Mouse (Mus musculus) T-helper 1 cell (primary cell): ENCODE measurements around the gene Pdss1.

ENCODE experiments used
- in situ Hi-C: fragments of 300-600 bp; cut with MboI, MseI; formaldehyde crosslinking; loops from one replicate; pipeline ENCODE4 v1.15.1; 2025; ENCODE audit warnings: high pct_unique_total_duplicates

The Pdss1 gene

DNA sequence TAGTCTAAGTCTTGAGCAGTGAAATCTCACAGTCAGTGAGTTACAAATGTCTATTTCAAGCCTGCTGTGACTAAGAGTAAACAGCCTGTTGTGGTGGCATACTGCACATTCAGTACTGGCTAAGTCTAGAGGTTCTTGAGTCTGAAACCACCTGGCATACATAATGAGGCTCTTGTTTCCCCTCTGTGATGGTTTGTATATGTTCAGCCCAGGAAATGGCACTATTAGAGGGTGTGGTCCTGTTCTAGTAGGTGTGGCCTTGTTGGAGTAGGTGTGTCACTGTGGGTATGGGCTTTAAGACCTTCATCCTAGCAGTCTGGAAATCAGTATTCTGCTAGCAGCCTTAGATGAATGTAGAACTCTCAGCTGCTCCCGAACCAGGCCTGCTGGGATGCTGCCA lies 62.1 kb downstream of the Pdss1 start:
- in situ Hi-C loops = no loop called here

DNA sequence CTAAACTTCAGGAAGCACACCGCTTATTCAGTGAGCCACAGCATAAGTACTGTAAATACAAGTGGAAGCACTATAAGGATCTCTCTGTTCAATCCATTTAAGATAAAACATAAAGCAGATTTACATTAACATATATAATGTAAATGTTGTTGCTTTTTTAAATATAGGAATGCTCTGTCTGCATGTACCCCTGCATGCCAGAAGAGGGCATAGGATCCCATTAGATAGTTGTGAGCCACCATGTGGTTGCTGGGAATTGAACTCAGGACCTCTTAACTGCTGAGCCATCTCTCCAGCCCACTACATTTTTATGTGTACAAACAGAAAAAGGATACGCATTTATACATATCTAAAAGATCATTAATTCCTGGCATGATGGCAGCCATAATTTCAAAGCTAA lies 66.4 kb downstream of the Pdss1 start:
- in situ Hi-C loops = no loop called here

DNA sequence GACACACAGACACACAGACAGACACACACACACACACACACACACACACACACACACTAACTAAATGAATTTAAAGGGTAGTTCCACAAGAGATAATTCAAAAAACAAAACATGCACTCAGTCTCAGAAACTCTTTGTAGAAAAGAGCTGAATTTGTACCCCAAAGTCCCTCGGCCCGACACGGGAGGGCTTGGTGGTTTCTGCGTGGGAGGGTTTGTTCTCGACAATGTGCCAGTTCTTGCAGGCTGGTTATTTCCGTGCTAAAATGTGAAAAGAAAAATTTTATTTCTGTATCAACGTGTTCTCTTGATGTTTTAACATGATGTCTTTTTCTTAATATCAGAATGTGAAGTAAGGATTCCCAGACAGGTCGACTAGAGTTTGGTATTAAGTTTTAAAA lies 66.9 kb downstream of the Pdss1 start:
- in situ Hi-C loops = no loop called here

DNA sequence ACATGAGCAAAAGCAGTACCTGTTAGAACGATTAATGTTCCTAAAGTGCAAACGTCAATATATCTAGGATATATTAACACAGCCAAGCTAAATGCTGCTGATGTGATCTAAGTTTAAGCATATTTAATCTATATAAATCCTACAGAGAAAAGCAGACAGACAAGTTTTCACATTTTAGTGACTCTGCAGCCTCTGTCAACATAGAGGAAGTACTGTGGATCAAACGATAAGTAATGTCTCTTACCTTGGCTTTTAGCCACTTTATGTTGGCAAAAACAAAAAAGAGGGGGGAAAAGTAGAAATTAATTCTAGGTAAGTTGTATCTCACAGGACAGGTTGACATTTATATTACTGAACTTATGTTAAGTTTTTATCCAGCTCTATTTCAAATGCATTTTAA lies 67.6 kb downstream of the Pdss1 start:
- in situ Hi-C loops = no loop called here

DNA sequence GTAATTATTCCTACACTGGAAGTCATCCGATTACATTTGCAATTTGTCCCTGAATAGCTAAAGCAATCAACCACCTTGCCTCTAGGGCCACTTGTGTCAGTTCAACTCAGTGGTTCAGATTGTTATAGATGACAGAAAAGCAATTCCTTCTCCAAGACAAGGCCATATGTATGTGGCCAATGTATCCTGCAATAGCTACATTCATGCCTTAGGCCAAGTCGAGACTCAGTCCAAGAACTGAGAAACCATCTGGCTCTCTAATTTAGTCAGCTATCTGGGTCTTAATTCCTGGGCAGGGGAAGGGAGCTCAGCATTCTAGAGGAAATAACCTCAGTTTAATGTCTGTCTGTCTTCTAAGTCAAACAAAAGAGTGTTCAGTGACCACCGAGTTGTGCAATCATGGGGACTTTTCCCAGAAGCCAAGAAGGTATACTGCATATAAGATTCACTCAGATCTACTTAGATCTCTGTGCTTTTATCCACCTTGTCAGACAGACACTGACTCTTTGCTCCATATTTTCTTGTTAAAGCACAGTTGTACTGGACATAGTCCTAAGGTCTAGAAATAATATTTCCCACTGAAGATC lies 82.2 kb downstream of the Pdss1 start:
- in situ Hi-C loops = no loop called here

DNA sequence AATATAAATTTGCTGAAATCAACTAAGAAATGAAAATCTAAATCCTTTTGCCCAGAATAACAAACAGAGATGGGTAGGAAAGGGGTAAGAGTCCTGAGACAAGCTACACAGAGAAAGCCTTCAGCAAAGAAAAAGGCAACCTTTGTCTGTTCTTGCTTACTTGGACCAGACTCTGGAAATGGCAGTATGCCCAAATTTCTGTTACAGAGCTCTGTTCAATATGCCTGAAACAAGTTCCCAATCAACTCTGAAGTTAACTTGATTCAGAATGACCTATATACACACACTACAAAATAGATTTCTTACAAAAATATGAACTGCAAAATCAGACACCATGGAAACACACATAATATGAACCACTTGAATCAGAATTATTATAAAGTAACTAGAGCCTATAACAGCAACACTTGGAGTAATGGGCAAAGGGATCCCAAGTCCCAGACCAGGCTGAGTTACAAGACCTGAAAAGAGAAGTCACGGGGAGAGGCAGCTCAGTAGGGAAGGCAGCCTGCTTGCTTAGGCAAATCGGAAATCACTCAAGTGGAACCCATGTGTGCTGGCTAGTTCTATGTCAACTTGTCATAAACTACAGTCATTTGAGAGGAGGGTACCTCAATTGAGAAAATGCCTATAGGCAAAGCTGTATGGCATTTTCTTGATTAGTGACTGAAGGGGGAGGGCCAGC lies 90.8 kb downstream of the Pdss1 start:
- in situ Hi-C loops = no loop called here
